Mouse (Mus musculus) layer of hippocampus, adult 9-11 months (tissue): ENCODE measurements at regions not wholly inside any gene's neighbourhood (a gene's known extent, or its start where the extent isn't known, plus 50 kb on each side); places are given as distances from the start of the nearest gene placed in this dataset.
"Not testable (repeated sequence)": the region's sequence is repeated elsewhere in the genome, so short reads cannot be mapped to it uniquely, and the experiment has no call there.

Experiments used
- DNase-seq: peaks from one replicate; pipeline ENCODE4 v3.0.0; 2022

GRCm38 (mm10) chr16:55575609-55576283 is 263.0 kb downstream of the Nfkbiz start:
- not testable (repeated sequence) for DNase-seq

- no peak for DNase-seq
Observed at GRCm38 (mm10) chr16:55571106-55571505, 267.6 kb downstream of the Nfkbiz start.

- DNase-seq: no peak
Observed at GRCm38 (mm10) chr16:55570097-55570496, 268.6 kb downstream of the Nfkbiz start.

GRCm38 (mm10) chr16:55555821-55556535 is 258.2 kb upstream of the Zpld1 start:
- peak; percentile 5 for DNase-seq

- no peak for DNase-seq
Observed at GRCm38 (mm10) chr16:55555224-55555623, 257.4 kb upstream of the Zpld1 start.

GRCm38 (mm10) chr16:55553896-55554295 is 256.1 kb upstream of the Zpld1 start:
- no peak for DNase-seq

- no peak for DNase-seq
Observed at GRCm38 (mm10) chr16:55551348-55551747, 253.6 kb upstream of the Zpld1 start.

- peak; percentile 69 for DNase-seq
Observed at GRCm38 (mm10) chr16:55550649-55551312, 253.0 kb upstream of the Zpld1 start.

GRCm38 (mm10) chr16:55547095-55547494 is 249.3 kb upstream of the Zpld1 start:
- DNase-seq: no peak

- no peak for DNase-seq
Observed at GRCm38 (mm10) chr16:55540336-55541015, 242.7 kb upstream of the Zpld1 start.

- no peak for DNase-seq
Observed at GRCm38 (mm10) chr16:55539179-55539578, 241.4 kb upstream of the Zpld1 start.

GRCm38 (mm10) chr16:55537548-55537947 is 239.8 kb upstream of the Zpld1 start:
- DNase-seq: no peak

GRCm38 (mm10) chr16:55532686-55533085 is 234.9 kb upstream of the Zpld1 start:
- DNase-seq: no peak

- no peak for DNase-seq
Observed at GRCm38 (mm10) chr16:55530844-55531243, 233.1 kb upstream of the Zpld1 start.

- DNase-seq: no peak
Observed at GRCm38 (mm10) chr16:55527680-55528079, 229.9 kb upstream of the Zpld1 start.

- no peak for DNase-seq
Observed at GRCm38 (mm10) chr16:55526230-55526842, 228.6 kb upstream of the Zpld1 start.

GRCm38 (mm10) chr16:55523264-55523663 is 225.5 kb upstream of the Zpld1 start:
- DNase-seq: no peak

GRCm38 (mm10) chr16:55522283-55522682 is 224.5 kb upstream of the Zpld1 start:
- no peak for DNase-seq

GRCm38 (mm10) chr16:55521421-55521971 is 223.7 kb upstream of the Zpld1 start:
- DNase-seq: no peak

GRCm38 (mm10) chr16:55520077-55520476 is 222.3 kb upstream of the Zpld1 start:
- no peak for DNase-seq

GRCm38 (mm10) chr16:55519646-55520045 is 221.9 kb upstream of the Zpld1 start:
- DNase-seq: no peak

GRCm38 (mm10) chr16:55516994-55517393 is 219.2 kb upstream of the Zpld1 start:
- no peak for DNase-seq
